Mouse (Mus musculus) lung, postnatal 4 days (tissue): ENCODE results near the gene Inmt.
"Not testable (repeated sequence)": the region's sequence is repeated elsewhere in the genome, so short reads cannot be mapped to it uniquely, and the experiment has no call there.

ENCODE experiments used
- DNase-seq, 2 experiments: peaks; one replicate each; pipeline ENCODE4 v3.0.0; 2021

Inmt gene

DNA sequence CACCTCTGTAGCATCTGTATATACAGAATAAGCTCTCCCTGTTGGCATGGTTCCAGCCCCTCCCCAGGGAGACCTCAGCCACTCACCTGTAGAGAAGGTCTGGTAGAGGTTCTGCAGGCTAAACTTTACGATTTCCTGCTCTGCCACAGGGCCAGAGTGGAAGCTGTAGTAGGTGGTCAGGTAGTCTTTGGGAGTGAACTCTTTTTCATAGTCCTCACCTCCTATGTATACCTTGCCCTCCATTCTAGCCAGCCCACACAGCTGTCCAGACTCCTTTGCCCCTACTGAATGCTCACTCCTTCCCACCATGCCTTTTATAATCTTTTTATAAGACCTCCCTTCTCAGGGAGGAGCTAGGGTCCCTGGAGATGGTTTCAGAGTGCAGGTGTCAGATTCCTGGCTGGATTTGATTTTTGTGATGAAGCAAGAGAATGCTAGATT is at the start of gene Inmt:
TSS of gene Inmt (minus strand) at position 303 of the 441 bp plus-strand sequence.
- DNase-seq: no peak

DNA sequence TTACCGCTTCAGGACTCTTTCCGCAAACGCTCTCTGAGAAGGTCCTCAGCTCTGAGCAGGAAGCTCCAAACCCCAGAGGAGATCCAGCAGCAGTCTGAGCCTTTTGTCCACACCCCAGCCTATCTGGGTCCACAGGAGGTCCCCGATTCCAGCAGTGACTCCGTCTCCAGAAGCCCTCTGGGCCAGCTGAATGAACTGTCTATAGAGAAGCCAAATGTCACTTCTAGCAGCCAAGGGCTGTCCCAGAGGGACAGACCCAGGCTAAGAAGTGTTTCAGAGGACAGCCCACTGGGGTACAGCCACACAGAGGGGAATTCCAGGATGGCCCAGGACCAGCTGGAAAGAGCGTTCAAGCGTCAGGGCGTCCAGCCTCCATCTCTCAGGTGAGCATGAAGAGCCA is 49.1 kb upstream of the Inmt start:
- no peak for DNase-seq

DNA sequence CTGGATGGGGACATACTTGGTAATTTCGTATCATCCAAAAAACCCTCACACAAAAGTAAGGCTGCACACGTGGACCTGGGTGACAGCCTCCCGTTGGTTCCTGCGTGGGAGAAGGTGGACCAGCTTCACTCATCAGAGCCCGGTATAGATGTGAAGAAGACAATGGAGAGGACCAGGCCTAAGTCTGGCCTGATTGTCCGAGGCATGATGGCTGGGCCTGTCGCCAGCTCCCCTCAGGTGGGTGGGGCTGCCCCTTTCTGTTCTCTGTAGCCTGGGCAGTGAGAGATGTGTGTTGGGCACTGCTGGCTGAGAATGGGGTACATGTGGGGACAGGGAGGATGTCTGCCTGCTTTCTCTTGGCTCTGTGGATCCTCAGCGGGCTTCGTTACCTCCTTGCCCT is 43.4 kb upstream of the Inmt start:
- DNase-seq: peak in 1 of 2 experiments; percentile 23

DNA sequence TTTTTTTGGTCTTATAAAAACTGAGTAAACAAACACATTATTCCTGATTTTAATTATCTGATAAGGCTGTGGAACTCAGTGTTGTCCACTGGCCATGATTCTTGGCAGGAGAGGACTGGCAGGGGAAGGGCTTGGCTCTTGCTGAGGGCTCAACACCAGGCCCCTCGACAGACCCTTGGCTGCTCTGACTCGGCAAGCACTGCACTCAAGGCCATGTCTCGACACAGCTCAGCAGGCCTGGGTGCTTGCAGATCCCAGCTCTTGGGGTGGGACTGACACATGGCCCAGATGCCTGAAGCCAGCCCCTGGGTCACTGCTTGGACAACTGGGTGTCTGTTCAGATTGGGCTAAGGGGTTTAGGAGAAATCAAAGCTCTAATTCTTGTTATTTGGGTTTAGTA is 39.7 kb upstream of the Inmt start:
- DNase-seq: peak in 1 of 2 experiments; percentile 83

DNA sequence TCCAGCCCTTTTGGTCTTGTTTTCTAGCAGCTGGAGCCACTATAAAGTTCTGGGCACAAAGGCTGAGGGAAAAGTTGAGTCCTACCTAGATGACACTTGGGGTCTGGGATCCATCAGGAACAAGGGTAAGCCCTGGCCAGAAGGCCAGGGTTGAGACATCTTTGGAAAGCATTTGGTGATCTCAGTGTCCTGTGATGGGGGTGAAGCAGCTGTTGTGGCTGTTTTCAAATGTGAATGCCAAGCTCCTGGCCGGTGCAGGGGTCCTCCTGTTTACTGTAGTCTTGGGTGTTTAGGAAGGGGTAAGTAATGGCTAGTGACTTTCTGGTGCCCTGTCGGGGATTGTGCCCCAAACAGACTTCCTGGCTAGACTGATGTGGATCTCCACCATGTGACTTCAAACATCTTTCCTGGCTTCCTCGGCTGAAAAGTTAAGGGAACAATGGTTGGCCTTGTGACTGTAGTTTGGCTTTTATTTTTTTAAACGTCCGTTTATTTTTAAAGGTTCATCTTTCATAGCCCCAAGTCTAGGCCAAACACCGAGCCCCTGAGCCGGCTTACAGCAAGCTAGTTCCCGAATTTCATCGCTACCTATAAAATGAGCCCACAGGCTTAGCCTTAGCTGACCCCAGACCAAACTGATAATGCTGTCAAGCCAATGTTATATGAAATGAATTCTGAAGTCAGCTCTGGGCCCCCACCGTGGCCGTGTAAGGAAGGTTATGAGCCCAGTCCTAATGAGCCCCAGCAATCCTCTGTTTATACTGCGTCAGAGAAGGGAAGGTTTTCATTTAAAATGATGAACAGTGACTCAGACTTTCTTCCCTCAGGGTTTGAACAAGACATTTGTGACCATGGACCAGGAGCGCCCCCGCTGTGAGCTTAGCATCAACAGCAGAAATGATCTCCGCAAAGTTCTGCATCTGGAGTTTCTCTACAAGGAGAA is 35.9 kb upstream of the Inmt start:
- peak in 1 of 2 experiments; percentile 56 for DNase-seq

DNA sequence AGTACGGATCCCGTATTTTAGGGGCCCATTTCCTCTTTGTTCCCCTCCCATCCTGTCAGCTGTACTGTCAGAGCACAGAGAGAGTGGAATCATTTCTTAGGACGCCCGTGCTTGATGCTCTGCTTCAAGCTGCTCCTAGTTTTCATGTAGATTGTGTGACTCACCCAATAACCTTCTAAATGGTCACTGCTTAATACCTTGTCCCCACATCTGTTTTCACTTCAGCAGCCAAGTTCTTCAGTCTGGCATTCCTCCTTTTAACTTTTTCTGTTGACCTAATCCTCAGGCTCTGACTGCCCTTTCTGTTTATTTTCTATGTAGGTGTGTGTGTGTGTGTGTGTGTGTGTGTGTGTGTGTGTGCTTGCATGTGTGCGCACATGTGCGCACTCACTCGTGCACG is 32.9 kb upstream of the Inmt start:
- no peak for DNase-seq

DNA sequence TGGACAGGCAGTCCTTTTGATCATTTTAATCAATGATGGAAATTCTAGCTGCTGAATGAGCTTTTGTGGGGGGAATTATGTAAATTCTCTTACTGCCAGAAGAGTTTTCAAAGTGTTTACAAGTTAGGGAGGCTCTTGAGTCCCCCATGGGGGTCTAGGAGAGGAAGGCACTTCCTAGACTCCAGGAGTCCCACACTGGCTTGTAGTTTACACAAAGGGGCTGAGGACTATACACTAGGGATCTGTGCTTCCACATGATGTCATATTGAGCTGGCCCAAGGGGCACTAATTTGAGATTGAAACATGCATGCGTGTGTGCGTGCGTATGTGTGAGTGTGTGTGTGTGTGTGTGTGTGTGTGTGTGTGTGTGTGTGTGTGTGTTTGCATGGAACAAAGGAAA is 29.1 kb upstream of the Inmt start:
- DNase-seq: peak in 1 of 2 experiments; percentile 23

DNA sequence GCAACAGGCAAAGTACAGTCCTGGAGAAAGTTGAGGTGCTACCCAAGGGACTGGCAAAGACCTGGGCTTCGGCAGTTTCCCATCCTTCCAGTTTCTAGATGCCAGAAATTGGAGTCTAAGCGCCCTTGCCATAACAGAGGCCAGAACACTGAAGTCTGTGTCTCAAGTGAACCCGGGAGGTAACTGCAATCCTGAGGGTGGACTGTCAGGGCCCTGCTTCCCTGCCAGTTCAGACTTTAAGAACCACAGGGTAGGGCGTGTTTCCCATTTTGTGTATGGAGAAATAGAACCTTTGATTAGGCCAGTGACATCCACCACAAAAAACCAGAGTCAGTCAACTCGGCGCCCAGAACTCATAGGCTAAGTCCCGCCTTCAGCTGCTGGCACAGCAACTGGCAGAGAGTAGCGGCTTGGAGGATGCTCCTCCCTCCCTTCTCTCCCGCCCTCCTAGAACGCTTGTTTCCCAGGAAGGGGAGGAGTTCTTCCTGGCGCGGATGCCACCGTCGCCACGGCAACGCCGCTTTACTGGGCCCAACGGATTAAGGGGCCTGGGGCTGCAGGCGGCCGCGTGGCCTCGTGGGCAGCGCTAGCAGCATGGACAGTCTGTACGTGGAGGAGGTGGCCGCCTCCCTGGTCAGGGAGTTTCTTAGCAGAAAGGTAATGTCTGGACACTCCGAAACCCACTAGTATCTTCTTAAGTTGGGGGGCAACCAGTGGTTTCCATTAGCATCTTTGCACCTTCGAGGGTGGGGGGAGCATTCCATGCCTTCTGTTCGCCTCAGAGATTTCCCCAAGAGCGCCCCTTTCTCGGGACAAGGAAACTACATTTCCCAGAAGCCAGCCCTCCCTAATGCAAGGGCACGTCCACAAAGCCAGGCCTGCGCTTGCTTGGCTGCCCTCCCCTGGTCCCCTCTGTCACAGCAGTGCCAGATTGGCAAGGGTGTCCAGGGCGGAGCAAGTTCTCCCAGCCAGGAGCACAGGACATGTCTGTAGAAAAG is 28.4 kb upstream of the Inmt start, which contains the start of gene Mindy4:
TSS of gene Mindy4 (plus strand) at position 471 of the 998 bp plus-strand sequence.
- DNase-seq: peak; percentile 90 to 96

DNA sequence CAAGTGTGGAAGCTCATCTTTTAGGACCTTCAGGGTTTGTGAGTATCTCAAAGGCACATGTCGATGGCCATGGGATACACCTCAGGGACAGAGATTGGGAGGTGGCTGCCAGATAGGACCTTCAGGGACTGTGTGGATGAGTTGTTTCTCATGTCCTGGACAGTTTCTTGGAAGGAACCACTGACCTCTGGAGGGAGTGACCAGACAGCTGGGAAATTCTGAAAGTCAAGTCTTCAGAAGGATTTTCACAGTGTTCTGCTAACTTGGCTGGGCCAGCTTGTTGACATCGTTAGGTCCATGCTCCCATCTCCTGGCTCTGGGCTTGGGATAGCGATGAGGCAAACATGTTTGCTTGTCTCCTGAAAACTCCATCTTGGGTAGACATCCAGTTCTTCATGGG is 24.2 kb upstream of the Inmt start:
- peak; percentile 51 to 73 for DNase-seq

DNA sequence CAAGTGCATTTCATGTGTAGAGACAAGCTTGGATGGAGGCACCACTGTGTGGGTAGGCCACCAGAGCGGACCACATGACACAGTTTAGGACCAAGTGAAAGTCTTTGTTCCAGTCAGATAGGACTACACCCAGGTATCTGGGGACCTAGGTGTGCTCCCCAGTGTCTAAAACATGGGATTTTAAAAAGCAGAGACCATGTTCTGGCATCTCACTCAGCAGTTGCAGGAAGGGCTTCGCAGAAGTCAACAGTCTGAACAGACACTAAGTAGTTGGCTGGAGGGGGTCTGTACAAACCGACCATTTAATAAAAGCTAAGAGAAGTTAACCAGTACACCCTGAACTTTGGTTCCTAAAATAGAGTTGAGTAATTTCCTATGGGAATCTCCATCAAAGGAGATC is 18.3 kb upstream of the Inmt start:
- no peak for DNase-seq

DNA sequence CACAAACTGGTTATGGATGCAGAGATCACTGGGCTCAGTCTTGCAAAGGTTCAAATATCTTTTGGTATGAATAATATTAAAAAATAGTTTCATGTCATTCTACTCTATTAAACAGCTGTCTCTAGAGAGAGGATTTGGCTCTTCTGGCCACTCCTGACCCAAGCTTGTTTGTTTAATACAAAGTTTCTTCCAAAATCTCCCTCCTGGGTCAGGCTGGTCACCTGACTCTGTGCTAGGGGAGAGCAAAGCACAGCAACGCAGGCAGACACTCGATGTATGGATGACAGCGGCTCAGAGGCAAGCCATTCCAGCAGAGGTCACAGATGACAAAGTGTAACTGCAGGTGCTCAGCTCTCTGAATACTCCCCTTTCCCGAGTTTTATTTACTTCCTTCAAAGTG is 16.7 kb upstream of the Inmt start:
- DNase-seq: no peak

DNA sequence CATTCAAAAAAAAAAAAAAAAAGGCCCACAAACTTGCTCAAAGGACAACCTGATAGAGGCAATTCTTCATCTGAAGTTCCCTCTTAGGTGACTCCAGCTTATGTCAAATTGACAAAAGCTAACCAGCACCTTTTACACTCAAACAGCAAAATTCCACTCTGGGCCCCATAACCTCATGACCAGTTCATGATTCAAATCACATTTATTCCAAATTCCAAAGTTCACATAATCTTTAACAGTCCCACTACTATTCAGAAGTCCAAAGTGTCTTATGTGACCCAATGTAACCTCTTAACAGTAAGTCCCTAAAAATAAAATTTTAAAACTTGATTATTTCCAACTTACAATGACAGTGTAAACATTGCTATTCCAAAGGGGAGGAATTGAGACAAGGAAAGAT is 14.6 kb upstream of the Inmt start:
- no peak for DNase-seq

DNA sequence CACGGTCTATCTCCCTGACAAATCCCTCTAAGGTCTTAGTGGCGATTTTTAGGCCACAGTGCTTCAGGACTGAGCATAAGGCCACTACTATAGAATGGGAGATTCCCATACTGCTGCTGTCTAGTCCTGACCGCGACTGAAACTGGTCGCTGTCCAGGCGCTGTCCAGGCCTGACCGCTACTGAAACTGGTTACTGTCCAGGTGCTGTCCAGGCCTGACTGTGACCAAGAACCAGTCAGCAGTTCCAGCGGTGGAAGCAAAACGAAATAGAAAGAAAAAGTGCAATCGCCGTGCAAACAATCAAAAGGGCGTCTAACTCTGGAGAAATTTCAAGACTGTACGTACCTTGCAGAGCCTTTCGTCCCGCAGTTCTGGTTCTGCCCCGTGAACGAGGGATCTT is 13.0 kb upstream of the Inmt start:
- DNase-seq: not testable (repeated sequence)

DNA sequence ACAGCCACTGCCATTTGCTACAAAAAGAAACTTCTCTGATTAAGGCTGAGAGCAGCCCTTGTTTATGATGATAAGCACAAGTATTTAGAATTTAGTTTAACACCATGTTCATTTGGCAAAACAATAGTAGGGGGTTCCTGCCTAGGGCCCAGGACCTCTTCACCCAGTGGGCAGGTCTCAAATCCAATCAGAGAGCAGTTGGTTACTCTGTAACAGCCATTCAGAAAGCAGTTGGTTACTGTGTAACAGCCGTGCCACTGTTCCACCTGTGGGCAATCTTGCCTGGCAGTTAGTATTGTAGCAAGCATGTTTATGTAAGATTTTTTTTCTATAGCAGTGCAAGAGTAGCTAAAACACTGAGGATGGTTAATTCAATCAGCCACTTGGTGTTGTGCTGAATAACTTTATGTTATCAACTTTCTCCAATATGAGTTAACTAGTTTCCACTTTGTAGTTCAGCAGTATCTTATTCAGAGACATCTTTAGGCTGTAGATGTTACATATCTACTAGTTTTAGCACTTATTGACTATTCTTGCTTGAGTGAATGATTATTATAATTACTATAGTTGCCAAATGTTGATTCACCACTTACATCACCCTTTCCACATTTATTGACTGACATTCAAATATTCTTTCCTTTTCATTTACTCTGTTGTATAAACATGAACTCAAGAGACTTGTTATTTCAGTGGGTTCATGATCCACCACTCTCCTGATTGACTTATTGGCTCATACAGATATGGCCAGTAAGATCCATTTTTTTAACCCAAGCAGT is 8.0 kb upstream of the Inmt start:
- peak in 1 of 2 experiments; percentile 9 for DNase-seq

DNA sequence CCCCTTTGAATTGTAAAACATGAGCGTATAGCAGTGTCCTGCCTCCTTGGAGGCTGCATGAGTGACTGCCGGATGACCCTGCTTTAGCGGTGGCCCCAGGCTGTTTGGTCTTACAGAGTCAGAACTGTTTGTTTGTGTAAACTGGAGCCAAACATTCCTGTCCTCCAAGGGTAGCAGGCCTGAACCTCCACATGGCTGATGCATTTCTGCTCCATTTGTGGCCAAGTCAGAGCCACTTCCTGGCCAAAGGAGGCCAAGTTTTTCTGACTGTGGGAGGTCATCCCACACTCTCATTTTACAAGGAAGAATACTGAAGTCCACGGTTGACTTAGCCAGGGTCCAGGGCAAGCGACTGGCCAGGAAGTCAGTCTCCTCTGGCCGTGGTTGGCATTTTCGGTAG is 4.7 kb upstream of the Inmt start:
- DNase-seq: peak; percentile 40 to 79

DNA sequence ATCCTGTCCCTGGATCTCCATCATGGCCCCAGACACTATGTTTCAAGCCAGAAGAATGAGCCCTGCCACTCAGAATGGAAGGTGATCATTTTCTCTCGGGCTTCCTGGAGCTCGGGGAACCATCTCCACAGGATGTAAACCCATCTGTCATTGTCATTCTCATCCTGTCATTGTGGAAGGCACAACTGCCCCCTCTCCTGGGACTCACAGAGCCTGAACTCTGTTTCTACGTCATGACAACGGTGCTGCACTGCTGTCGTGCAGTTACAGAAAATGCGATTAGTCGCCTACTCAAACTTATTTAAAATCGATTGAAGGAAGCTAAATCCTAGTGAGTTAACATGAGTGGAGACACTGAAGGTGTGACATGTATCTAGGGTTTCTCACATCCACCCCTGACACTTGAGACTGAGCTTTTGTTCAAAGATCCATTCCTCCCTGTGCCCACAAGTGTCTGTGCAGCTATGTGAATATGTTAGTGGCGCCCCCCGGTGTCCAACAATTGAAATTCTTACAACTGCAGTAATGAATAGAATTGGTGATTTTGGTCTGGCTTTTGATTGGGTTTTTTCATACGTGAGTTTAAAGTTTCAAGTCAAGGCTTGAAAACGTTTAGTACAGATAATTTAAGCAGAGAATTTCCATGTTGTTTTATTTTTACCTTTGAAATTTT is 2.4 kb upstream of the Inmt start:
- DNase-seq: peak in 1 of 2 experiments; percentile 47

DNA sequence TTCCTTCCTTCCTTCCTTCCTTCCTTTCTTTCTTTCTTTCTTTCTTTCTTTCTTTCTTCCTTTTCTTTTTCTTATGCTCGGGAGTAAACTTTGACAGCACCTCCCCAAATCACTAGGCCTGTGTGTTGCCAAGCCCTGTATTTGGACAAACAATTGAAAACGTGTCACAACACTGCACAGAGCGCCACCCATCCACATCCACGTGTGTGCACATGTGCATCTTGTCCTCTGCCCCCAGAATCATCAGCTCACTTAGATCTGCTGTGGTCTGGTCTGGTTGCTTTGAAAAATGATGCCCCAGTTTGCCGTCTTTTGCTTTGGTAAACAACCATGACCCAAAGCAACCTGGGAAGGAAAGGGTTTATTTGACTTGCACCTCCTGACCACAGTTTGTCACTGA is 1.0 kb upstream of the Inmt start:
- no peak for DNase-seq

DNA sequence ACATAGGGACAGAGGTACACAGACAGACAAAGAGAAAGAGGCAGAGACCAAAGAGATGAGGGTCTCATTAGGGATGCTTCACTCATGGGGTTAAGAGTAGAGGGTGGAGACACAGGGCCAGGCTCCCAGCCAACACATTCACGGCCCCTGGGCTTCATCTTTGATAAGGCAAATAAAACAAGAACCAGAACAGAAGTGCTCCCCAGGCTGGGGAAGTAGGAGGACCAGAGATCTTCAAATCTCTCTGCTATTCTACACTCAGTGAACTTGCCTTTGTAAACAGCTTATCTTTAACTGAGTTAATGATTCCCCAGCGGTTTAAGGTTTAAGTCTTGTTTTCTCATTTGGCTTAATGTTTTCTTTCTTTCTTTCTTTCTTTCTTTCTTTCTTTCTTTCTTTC is 613 bp upstream of the Inmt start:
- DNase-seq: no peak

DNA sequence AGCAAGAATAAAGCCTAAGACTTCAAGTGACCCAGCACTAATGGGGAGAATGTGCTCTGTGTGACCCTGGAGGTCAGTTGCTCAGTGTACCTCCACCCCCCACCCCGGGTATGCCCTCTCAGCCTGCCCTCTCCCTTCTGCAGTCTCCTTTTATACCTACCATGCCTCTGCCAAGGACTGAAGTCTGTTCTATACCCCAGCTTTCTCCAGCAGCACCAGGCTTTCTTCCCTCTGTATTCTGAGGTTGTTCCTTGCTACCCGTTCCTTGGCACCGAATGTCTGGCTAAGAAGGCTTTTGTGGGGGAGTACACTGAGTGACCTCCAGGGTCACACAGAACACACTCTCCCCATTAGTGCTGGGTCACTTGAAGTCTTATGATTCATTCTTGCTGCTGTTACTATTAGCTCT is 898 bp downstream of the Inmt start:
- DNase-seq: no peak

DNA sequence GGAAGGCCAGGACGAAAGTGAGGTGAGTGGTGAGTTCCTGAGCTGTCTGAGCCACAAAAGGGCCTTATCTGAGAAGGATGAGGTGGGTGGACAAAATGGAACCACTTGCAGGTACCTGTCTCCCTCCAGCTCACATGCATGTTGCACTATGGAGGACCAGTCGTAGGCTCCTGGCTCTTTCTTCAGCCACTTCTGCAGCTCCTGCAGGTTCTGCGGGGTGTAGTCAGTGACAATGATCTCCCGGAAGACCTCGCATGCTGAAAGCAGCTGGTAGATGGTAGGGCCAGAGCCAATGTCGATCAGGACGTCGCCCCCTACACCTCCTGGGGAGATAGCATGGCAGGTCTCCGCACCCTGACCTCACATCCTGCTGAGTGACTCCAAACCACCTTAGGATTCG is 1.7 kb downstream of the Inmt start:
- DNase-seq: no peak

DNA sequence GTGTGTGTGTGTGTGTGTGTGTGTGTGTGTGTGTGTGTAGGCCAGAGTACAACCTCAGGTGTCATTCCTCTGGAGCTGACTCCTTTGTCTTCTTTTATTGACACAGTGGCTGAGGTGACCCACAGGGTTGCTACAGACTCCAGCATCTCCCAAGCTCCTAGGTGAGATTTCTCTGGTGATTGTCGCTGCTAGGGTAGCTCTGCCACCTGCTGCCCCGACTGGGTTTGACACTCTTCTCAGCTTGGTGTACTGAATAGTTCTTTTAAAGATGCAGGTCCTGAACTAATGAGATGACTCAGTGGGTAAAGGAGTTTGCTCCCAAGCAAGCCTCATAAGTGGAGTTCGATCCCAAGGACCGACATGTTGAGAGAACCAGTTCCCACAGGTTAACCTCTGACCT is 3.2 kb downstream of the Inmt start:
- no peak for DNase-seq

DNA sequence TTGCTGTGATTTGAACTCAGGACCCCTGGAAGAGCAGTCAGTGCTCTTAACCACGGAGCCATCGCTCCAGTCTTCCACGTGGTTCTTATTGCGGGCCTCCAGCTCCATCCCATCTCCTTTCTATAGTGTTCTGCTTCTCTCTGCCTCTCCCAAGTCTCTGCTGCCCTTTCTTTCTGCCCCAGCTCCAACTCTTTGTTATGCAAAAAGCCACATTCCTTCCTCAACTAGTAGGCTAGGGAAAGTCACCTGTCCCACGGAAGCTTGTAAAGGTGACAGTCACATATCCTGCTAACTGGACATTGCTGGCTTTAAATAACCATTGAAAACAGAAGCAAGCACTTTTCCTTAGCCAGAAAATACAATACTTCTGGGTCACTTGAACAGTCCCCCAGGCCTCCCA is 5.0 kb downstream of the Inmt start:
- DNase-seq: no peak
